Mouse (Mus musculus): ENCODE measurements at regions not wholly inside any gene's neighbourhood (a gene's known extent, or its start where the extent isn't known, plus 50 kb on each side); places are given as distances from the start of the nearest gene placed in this dataset.

GRCm38 (mm10) chr17:51278771-51279170, 99.6 kb upstream of the Tbc1d5 start:
- Histone ChIP-seq H3K4me2 (ENCODE audit: low read length) (no peak overlapping the region), H3K27me3 (replicated peaks; ENCODE audit: control insufficient read depth, insufficient read depth, low read length) (no peaks in the 10 kb centered on the region), H3K36me3 (ENCODE audit: control insufficient read depth, insufficient read depth, low read length) (no peaks in the 10 kb centered on the region), H3K27ac (ENCODE audit: low read depth, low read length) (no peak overlapping the region), H3K4me1 (ENCODE audit: control insufficient read depth, insufficient read depth, low read depth, low read length) (no peaks in the 10 kb centered on the region), H3K9ac (ENCODE audit: low read depth, low read length) (no peak overlapping the region), H3K9me3 (ENCODE audit: control insufficient read depth, low read length) (no peaks in the 10 kb centered on the region), H3K4me3 (ENCODE audit: low read length) (no peak overlapping the region)
- ATAC-seq = no peak
- 57% methylated on average over 7 of the region's 7 CpGs for WGBS

GRCm38 (mm10) chr17:51278094-51278493, 98.9 kb upstream of the Tbc1d5 start:
- no peaks in the 10 kb centered on the region for H3K4me1 ChIP-seq (ENCODE audit: control insufficient read depth, insufficient read depth, low read depth, low read length)
- no peaks in the 10 kb centered on the region for H3K27me3 ChIP-seq (replicated peaks; ENCODE audit: control insufficient read depth, insufficient read depth, low read length)
- H3K4me3 ChIP-seq (ENCODE audit: low read length) = no peak overlapping the region
- no peak for ATAC-seq
- H3K9ac ChIP-seq (ENCODE audit: low read depth, low read length) = no peak overlapping the region
- no peak overlapping the region for H3K27ac ChIP-seq (ENCODE audit: low read depth, low read length)
- 87% methylated on average over 2 of the region's 2 CpGs for WGBS
- no peaks in the 10 kb centered on the region for H3K36me3 ChIP-seq (ENCODE audit: control insufficient read depth, insufficient read depth, low read length)
- H3K9me3 ChIP-seq (ENCODE audit: control insufficient read depth, low read length) = no peaks in the 10 kb centered on the region
- no peak overlapping the region for H3K4me2 ChIP-seq (ENCODE audit: low read length)

GRCm38 (mm10) chr17:51277161-51277560, 98.0 kb upstream of the Tbc1d5 start:
- H3K9ac ChIP-seq (ENCODE audit: low read depth, low read length) = no peak overlapping the region
- no peaks in the 10 kb centered on the region for H3K9me3 ChIP-seq (ENCODE audit: control insufficient read depth, low read length)
- H3K4me2 ChIP-seq (ENCODE audit: low read length) = no peak overlapping the region
- H3K27me3 ChIP-seq (replicated peaks; ENCODE audit: control insufficient read depth, insufficient read depth, low read length) = no peaks in the 10 kb centered on the region
- H3K4me1 ChIP-seq (ENCODE audit: control insufficient read depth, insufficient read depth, low read depth, low read length) = no peaks in the 10 kb centered on the region
- ATAC-seq = no peak
- no peak overlapping the region for H3K27ac ChIP-seq (ENCODE audit: low read depth, low read length)
- H3K36me3 ChIP-seq (ENCODE audit: control insufficient read depth, insufficient read depth, low read length) = no peaks in the 10 kb centered on the region
- H3K4me3 ChIP-seq (ENCODE audit: low read length) = no peak overlapping the region

GRCm38 (mm10) chr17:51272025-51272424, 92.9 kb upstream of the Tbc1d5 start:
- ATAC-seq = no peak
- 85% methylated on average over 1 of the region's 1 CpGs for WGBS
- H3K27ac ChIP-seq (ENCODE audit: low read depth, low read length) = no peak overlapping the region
- no peaks in the 10 kb centered on the region for H3K36me3 ChIP-seq (ENCODE audit: control insufficient read depth, insufficient read depth, low read length)
- no peaks in the 10 kb centered on the region for H3K4me1 ChIP-seq (ENCODE audit: control insufficient read depth, insufficient read depth, low read depth, low read length)
- H3K4me2 ChIP-seq (ENCODE audit: low read length) = no peak overlapping the region
- H3K9me3 ChIP-seq (ENCODE audit: control insufficient read depth, low read length) = no peaks in the 10 kb centered on the region
- H3K4me3 ChIP-seq (ENCODE audit: low read length) = no peak overlapping the region
- H3K27me3 ChIP-seq (replicated peaks; ENCODE audit: control insufficient read depth, insufficient read depth, low read length) = no peaks in the 10 kb centered on the region
- H3K9ac ChIP-seq (ENCODE audit: low read depth, low read length) = no peak overlapping the region

GRCm38 (mm10) chr17:51262946-51263345, 83.8 kb upstream of the Tbc1d5 start:
- ATAC-seq = no peak
- Histone ChIP-seq H3K4me3 (ENCODE audit: low read length) (no peak overlapping the region), H3K27ac (ENCODE audit: low read depth, low read length) (no peak overlapping the region), H3K4me2 (ENCODE audit: low read length) (no peak overlapping the region), H3K9me3 (ENCODE audit: control insufficient read depth, low read length) (no peaks in the 10 kb centered on the region), H3K9ac (ENCODE audit: low read depth, low read length) (no peak overlapping the region), H3K36me3 (ENCODE audit: control insufficient read depth, insufficient read depth, low read length) (no peaks in the 10 kb centered on the region), H3K27me3 (replicated peaks; ENCODE audit: control insufficient read depth, insufficient read depth, low read length) (no peaks in the 10 kb centered on the region), H3K4me1 (ENCODE audit: control insufficient read depth, insufficient read depth, low read depth, low read length) (no peaks in the 10 kb centered on the region)
- 61% methylated on average over 3 of the region's 3 CpGs for WGBS

- Histone ChIP-seq H3K9me3 (ENCODE audit: control insufficient read depth, low read length) (no peaks in the 10 kb centered on the region), H3K27ac (ENCODE audit: low read depth, low read length) (no peak overlapping the region), H3K36me3 (ENCODE audit: control insufficient read depth, insufficient read depth, low read length) (no peaks in the 10 kb centered on the region), H3K4me2 (ENCODE audit: low read length) (no peak overlapping the region), H3K27me3 (replicated peaks; ENCODE audit: control insufficient read depth, insufficient read depth, low read length) (no peaks in the 10 kb centered on the region), H3K4me1 (ENCODE audit: control insufficient read depth, insufficient read depth, low read depth, low read length) (no peaks in the 10 kb centered on the region), H3K9ac (ENCODE audit: low read depth, low read length) (no peak overlapping the region), H3K4me3 (ENCODE audit: low read length) (no peak overlapping the region)
- no peak for ATAC-seq
Measured at GRCm38 (mm10) chr17:51262404-51262803, 83.3 kb upstream of the Tbc1d5 start.

- no peak overlapping the region for H3K27ac ChIP-seq (ENCODE audit: low read depth, low read length)
- no peak for ATAC-seq
- 89% methylated on average over 5 of the region's 5 CpGs for WGBS
Measured at GRCm38 (mm10) chr17:51258316-51258715, 79.2 kb upstream of the Tbc1d5 start.

GRCm38 (mm10) chr17:51248543-51248942, 69.4 kb upstream of the Tbc1d5 start:
- Histone ChIP-seq H3K9ac (ENCODE audit: low read depth, low read length) (no peak overlapping the region), H3K4me1 (ENCODE audit: control insufficient read depth, insufficient read depth, low read depth, low read length) (no peaks in the 10 kb centered on the region), H3K9me3 (ENCODE audit: control insufficient read depth, low read length) (no peaks in the 10 kb centered on the region), H3K27ac (ENCODE audit: low read depth, low read length) (no peak overlapping the region), H3K36me3 (ENCODE audit: control insufficient read depth, insufficient read depth, low read length) (no peaks in the 10 kb centered on the region), H3K4me3 (ENCODE audit: low read length) (no peak overlapping the region), H3K27me3 (replicated peaks; ENCODE audit: control insufficient read depth, insufficient read depth, low read length) (no peaks in the 10 kb centered on the region), H3K4me2 (ENCODE audit: low read length) (no peak overlapping the region)
- no peak for ATAC-seq
- WGBS = 64% methylated on average over 6 of the region's 6 CpGs

More at GRCm38 (mm10) chr17:51258316-51258715, 79.2 kb upstream of the Tbc1d5 start:
- Histone ChIP-seq H3K9ac (ENCODE audit: low read depth, low read length) (no peak overlapping the region), H3K36me3 (ENCODE audit: control insufficient read depth, insufficient read depth, low read length) (no peaks in the 10 kb centered on the region), H3K4me1 (ENCODE audit: control insufficient read depth, insufficient read depth, low read depth, low read length) (no peaks in the 10 kb centered on the region), H3K4me3 (ENCODE audit: low read length) (no peak overlapping the region), H3K9me3 (ENCODE audit: control insufficient read depth, low read length) (no peaks in the 10 kb centered on the region), H3K4me2 (ENCODE audit: low read length) (no peak overlapping the region), H3K27me3 (replicated peaks; ENCODE audit: control insufficient read depth, insufficient read depth, low read length) (no peaks in the 10 kb centered on the region)

GRCm38 (mm10) chr17:51246038-51246437, 66.9 kb upstream of the Tbc1d5 start:
- H3K9me3 ChIP-seq (ENCODE audit: control insufficient read depth, low read length) = no peaks in the 10 kb centered on the region
- ATAC-seq = no peak

GRCm38 (mm10) chr17:51240360-51240993, 61.3 kb upstream of the Tbc1d5 start:
- no peak overlapping the region for H3K4me2 ChIP-seq (ENCODE audit: low read length)
- ATAC-seq = no peak
- no peaks in the 10 kb centered on the region for H3K4me1 ChIP-seq (ENCODE audit: control insufficient read depth, insufficient read depth, low read depth, low read length)
- no peak overlapping the region for H3K4me3 ChIP-seq (ENCODE audit: low read length)
- no peaks in the 10 kb centered on the region for H3K9me3 ChIP-seq (ENCODE audit: control insufficient read depth, low read length)
- H3K9ac ChIP-seq (ENCODE audit: low read depth, low read length) = no peak overlapping the region
- no peak overlapping the region for H3K27ac ChIP-seq (ENCODE audit: low read depth, low read length)
- H3K27me3 ChIP-seq (replicated peaks; ENCODE audit: control insufficient read depth, insufficient read depth, low read length) = no peaks in the 10 kb centered on the region
- WGBS = 66% methylated on average over 5 of the region's 5 CpGs
- no peaks in the 10 kb centered on the region for H3K36me3 ChIP-seq (ENCODE audit: control insufficient read depth, insufficient read depth, low read length)

More at GRCm38 (mm10) chr17:51246038-51246437, 66.9 kb upstream of the Tbc1d5 start:
- Histone ChIP-seq H3K27me3 (replicated peaks; ENCODE audit: control insufficient read depth, insufficient read depth, low read length) (no peaks in the 10 kb centered on the region), H3K4me2 (ENCODE audit: low read length) (no peak overlapping the region), H3K4me3 (ENCODE audit: low read length) (no peak overlapping the region), H3K9ac (ENCODE audit: low read depth, low read length) (no peak overlapping the region), H3K36me3 (ENCODE audit: control insufficient read depth, insufficient read depth, low read length) (no peaks in the 10 kb centered on the region), H3K27ac (ENCODE audit: low read depth, low read length) (no peak overlapping the region), H3K4me1 (ENCODE audit: control insufficient read depth, insufficient read depth, low read depth, low read length) (no peaks in the 10 kb centered on the region)
- 74% methylated on average over 3 of the region's 3 CpGs for WGBS

Measured in hindbrain, embryonic 16.5 days (tissue).